Mouse (Mus musculus): ENCODE results near the gene Cyba.

DNA sequence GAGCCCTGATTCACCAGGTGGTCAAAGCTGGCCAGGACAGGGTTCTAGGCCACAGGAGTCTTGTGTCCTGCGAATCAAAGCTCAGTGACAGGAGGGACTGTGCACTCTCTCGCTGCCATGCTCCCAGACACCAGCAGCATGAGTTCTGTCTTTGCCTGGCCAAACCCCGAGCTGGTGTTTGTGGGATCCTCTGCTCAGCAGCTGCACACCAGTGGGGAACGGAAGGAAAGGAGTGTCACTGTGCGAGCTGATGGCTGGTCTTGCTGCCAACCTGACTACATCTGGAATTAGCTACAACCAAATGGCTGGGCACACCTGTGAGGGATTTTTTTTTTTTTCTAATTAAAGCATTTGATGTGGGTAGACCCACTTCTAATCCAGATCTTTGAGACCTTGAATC lies 38.0 kb upstream of the Cyba start:
- TF ChIP-seq POLR2A (IDR thresholded peaks at IDR 0.05; ENCODE audit: low read depth, low read length) (no peak), CTCF (IDR thresholded peaks at IDR 0.05; ENCODE audit: extremely low read depth, insufficient read length, insufficient replicate concordance, low read depth, low read length) (no peak)

Measured in small intestine, adult 2 months (tissue).